16 mouse cellular contexts compared by ENCODE assay signal in the genomic region with DNA sequence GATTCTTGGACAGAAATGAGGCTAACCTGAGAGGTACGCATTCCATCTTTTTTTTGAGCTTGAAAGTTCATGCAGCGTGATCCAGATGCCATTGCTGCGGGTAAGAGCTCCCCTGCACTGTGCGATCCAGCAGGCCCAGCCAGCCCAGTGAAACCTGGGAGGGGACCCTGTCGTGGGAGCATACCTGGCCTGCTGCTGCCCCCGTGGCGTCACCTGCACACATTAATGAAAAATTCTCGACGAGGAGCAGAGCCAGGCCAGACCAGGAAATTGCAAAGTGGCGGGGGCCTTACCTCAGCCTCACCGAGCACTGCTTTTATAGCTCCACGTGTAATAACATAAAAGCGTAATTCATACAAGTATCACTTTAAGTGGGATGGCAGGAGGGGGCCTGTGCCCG.
"Had no signal": no experiment of that assay in that cellular context is flagged by ENCODE, and none has a peak within 500 bp of the region (broad histone marks: within the 10 kb centered on the region; RNA-seq: fewer than 3 reads in every experiment).

No protein-coding gene starts in this region.

- H3K36me3 ChIP-seq: intestine, embryonic 15.5 days; liver, embryonic 13.5 days; midbrain, embryonic 10.5 days; midbrain, embryonic 13.5 days; neural tube, embryonic 13.5 days had no signal

- H3K27me3 ChIP-seq: intestine, embryonic 15.5 days; liver, embryonic 13.5 days; midbrain, embryonic 13.5 days; neural tube, embryonic 13.5 days had no signal

- H3K27ac ChIP-seq: left cerebral cortex, adult 2 months; liver, embryonic 13.5 days; midbrain, embryonic 13.5 days; neural tube, embryonic 13.5 days had no signal

- H3K4me2 ChIP-seq: intestine, embryonic 15.5 days; liver, embryonic 13.5 days; midbrain, embryonic 13.5 days; neural tube, embryonic 13.5 days had no signal

- DNase-seq: kidney, adult 18-20 months; kidney, postnatal 25 days; layer of hippocampus, postnatal 36 days; liver, embryonic 13.5 days; lung, adult 2 months; retina, postnatal 1 day; right cerebral cortex, postnatal 25 days; thymus, postnatal 25 days had no signal

- H3K4me3 ChIP-seq: intestine, embryonic 15.5 days; left cerebral cortex, adult 2 months; liver, embryonic 13.5 days; megakaryocyte, embryonic 14.5 days; midbrain, embryonic 10.5 days; midbrain, embryonic 13.5 days; myocyte; neural tube, embryonic 13.5 days had no signal

- H3K9me3 ChIP-seq: intestine, embryonic 15.5 days; liver, embryonic 13.5 days; midbrain, embryonic 10.5 days; midbrain, embryonic 13.5 days; neural tube, embryonic 13.5 days had no signal

- H3K9ac ChIP-seq: intestine, embryonic 15.5 days; liver, embryonic 13.5 days; midbrain, embryonic 13.5 days; neural tube, embryonic 13.5 days had no signal

- ATAC-seq: midbrain, embryonic 13.5 days; midbrain, embryonic 16.5 days had no signal
